Comparison of ENCODE assay signal across 8 mouse cellular contexts in the genomic region with DNA sequence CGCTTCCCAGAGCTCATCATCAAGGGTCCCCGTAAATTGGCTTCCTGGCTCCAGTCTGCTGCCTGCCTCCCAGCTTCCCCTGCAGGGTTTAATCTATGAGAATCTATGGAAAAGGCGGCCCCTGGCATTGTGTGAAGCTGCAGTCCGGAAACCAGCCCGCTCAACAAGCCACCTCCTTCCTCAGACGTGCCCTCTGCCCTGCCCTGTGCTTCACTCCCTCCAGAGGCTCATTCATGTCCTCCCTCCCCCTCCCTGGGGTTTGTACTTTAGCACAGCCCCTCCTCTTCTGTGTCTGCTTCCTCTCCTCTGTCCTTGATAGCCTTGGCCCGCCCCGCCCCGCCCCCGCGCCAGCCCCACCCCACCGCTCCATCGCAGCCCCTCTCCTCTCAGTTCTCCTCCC. TPM values are rescaled to one million over a fixed set of nuclear protein-coding genes. Genes with fewer than 3 reads are reported as not detected.
DNase-seq lines count a peak whose midpoint lies in the region; ATAC-seq and TF ChIP-seq lines count a peak whose summit lies in the region.

No protein-coding gene starts in this region.

- peak overlapping the region; percentile 20 for H3K4me3 ChIP-seq in ES-Bruce4 (ENCODE audit: low read depth, low read length)
- H3K4me3 ChIP-seq in brown adipose tissue, adult 24 weeks (ENCODE audit: insufficient read depth, low read depth, low read length): peak overlapping the region; percentile 34
- peak overlapping the region; percentile 28 for H3K4me3 ChIP-seq in heart, embryonic 11.5 days (ENCODE audit: low read depth, low read length)
- no peak overlapping the region; the same call in 1 of the 2 replicates for H3K4me3 ChIP-seq in kidney, embryonic 14.5 days (ENCODE audit: low read length)

- no peak overlapping the region for H3K27ac ChIP-seq in ES-Bruce4 (ENCODE audit: insufficient read depth, low read length)
- peak overlapping the region; percentile 55 for H3K27ac ChIP-seq in brown adipose tissue, adult 24 weeks (replicated peaks; ENCODE audit: low read depth, low read length)
- H3K27ac ChIP-seq in heart, embryonic 11.5 days (ENCODE audit: low read depth, low read length): peak overlapping the region; percentile 79
- peak overlapping the region; percentile 89 for H3K27ac ChIP-seq in kidney, embryonic 14.5 days (ENCODE audit: low read depth, low read length)

- peak overlapping the region; percentile 64 for H3K4me2 ChIP-seq in heart, embryonic 11.5 days
- H3K4me2 ChIP-seq in kidney, embryonic 14.5 days (replicated peaks; ENCODE audit: low read depth, low read length): peak overlapping the region; percentile 24

- 4% methylated on average over 13 of the region's 13 CpGs for WGBS in heart, embryonic 11.5 days (ENCODE audit: insufficient replicate concordance)
- WGBS in kidney, embryonic 14.5 days: 0% methylated on average over 10 of the region's 13 CpGs

- H3K9ac ChIP-seq in ES-Bruce4 (ENCODE audit: low read depth, poor library complexity, severe bottlenecking): peak overlapping the region; percentile 7; the same call in 1 of the 2 replicates
- H3K9ac ChIP-seq in heart, embryonic 11.5 days (ENCODE audit: low read depth, low read length): peak overlapping the region; percentile 63
- peak overlapping the region; percentile 42; the same call in 1 of the 2 replicates for H3K9ac ChIP-seq in kidney, embryonic 14.5 days (ENCODE audit: low read depth, low read length)

- H3K36me3 ChIP-seq in ES-Bruce4 (ENCODE audit: control insufficient read depth, insufficient read depth, low read length, poor library complexity, severe bottlenecking): no peaks in the 10 kb centered on the region
- no peaks in the 10 kb centered on the region for H3K36me3 ChIP-seq in heart, embryonic 11.5 days (ENCODE audit: control insufficient read depth, insufficient read depth, low read length)
- H3K36me3 ChIP-seq in kidney, embryonic 14.5 days (ENCODE audit: control insufficient read depth, insufficient read depth, low read length): no peaks in the 10 kb centered on the region

- H3K9me3 ChIP-seq in ES-Bruce4 (replicated peaks; ENCODE audit: control insufficient read depth, insufficient read depth, low read length, poor library complexity, severe bottlenecking): no peaks in the 10 kb centered on the region
- H3K9me3 ChIP-seq in heart, embryonic 11.5 days (replicated peaks; ENCODE audit: control insufficient read depth, low read length): no peaks in the 10 kb centered on the region
- no peaks in the 10 kb centered on the region for H3K9me3 ChIP-seq in kidney, embryonic 14.5 days (ENCODE audit: control insufficient read depth, low read length)

- TF ChIP-seq POLR2A in ES-Bruce4 (IDR thresholded peaks at IDR 0.05; ENCODE audit: insufficient read depth, low read length): no peak

- no peak for TF ChIP-seq EP300 in ES-Bruce4 (IDR thresholded peaks at IDR 0.05; ENCODE audit: insufficient read depth, low read depth, low read length)

- H3K4me1 ChIP-seq in ES-Bruce4 (ENCODE audit: control insufficient read depth, insufficient read depth, low read length): peaks cover 3% of the 10 kb centered on the region
- no peaks in the 10 kb centered on the region for H3K4me1 ChIP-seq in brown adipose tissue, adult 24 weeks (ENCODE audit: control insufficient read depth, insufficient read depth, insufficient read length, low read length)
- peaks cover 18% of the 10 kb centered on the region for H3K4me1 ChIP-seq in heart, embryonic 11.5 days (ENCODE audit: control insufficient read depth, insufficient read depth, low read length)
- H3K4me1 ChIP-seq in kidney, embryonic 14.5 days (ENCODE audit: control insufficient read depth, insufficient read depth, low read length): peaks cover 15% of the 10 kb centered on the region

- no peaks in the 10 kb centered on the region for H3K27me3 ChIP-seq in ES-Bruce4 (ENCODE audit: control insufficient read depth, insufficient read depth, low read length, poor library complexity, severe bottlenecking)
- no peaks in the 10 kb centered on the region for H3K27me3 ChIP-seq in heart, embryonic 11.5 days (ENCODE audit: control insufficient read depth, insufficient read depth, low read length)
- no peaks in the 10 kb centered on the region for H3K27me3 ChIP-seq in kidney, embryonic 14.5 days (ENCODE audit: control insufficient read depth, insufficient read depth, low read length)

- peak; percentile 88 for ATAC-seq in heart, embryonic 11.5 days (replicated peaks; ENCODE audit: insufficient number of reproducible peaks, low FRiP score, low TSS enrichment)
- ATAC-seq in kidney, embryonic 14.5 days (ENCODE audit: low FRiP score, low TSS enrichment): peak; percentile 93

- TF ChIP-seq CTCF in ES-Bruce4 (IDR thresholded peaks at IDR 0.05; ENCODE audit: low read depth, low read length): no peak

- peak; percentile 92 for DNase-seq in lung, postnatal 10 days
- DNase-seq in retina, postnatal 1 day: peak; percentile 90
- DNase-seq in layer of hippocampus, postnatal 14 days (ENCODE audit: low spot score in 2 of 2): no peak
- no peak for DNase-seq in layer of hippocampus, adult 9-10 months (ENCODE audit: low spot score)

RNA-seq across cellular contexts. Expression of gene Dgkz, which starts 8.8 kb away (rescaled TPM):
- 28.1 and 29.6 TPM in 2 replicates for polyA plus RNA-seq in ES-Bruce4 (2011; ENCODE audit: insufficient read depth, insufficient read length, low read depth, missing spikeins)
- polyA plus RNA-seq in brown adipose tissue, adult 24 weeks (2012; ENCODE audit: insufficient read depth, insufficient read length, missing spikeins): 8.1 and 11.2 TPM in 2 replicates
- polyA plus RNA-seq in heart, embryonic 11.5 days (2014; fragmentation: Nextera tagmentation; extraction: Ambion mirVana): 42.1 and 49.6 TPM in 2 replicates
- 35.6 and 57.5 TPM in 2 replicates for polyA plus RNA-seq in kidney, embryonic 14.5 days (2014; fragmentation: Nextera tagmentation; extraction: Ambion mirVana)
- total RNA-seq in layer of hippocampus, postnatal 14 days (2021): 100 to 1,000 TPM; 391 to 416 TPM

RNA-seq across cellular contexts. Expression of gene Gm9821, which starts 38.9 kb away (rescaled TPM):
- polyA plus RNA-seq in ES-Bruce4 (2011; ENCODE audit: insufficient read depth, insufficient read length, low read depth, missing spikeins): not detected in 2 replicates
- polyA plus RNA-seq in brown adipose tissue, adult 24 weeks (2012; ENCODE audit: insufficient read depth, insufficient read length, missing spikeins): not detected in 2 replicates
- polyA plus RNA-seq in heart, embryonic 11.5 days (2014; fragmentation: Nextera tagmentation; extraction: Ambion mirVana): 1.8 and 2.8 TPM in 2 replicates
- 0.31 and 0.49 TPM in 2 replicates for polyA plus RNA-seq in kidney, embryonic 14.5 days (2014; fragmentation: Nextera tagmentation; extraction: Ambion mirVana)
- total RNA-seq in layer of hippocampus, postnatal 14 days (2021): not detected

RNA-seq across cellular contexts. Expression of gene Creb3l1, which starts 39.9 kb away (rescaled TPM):
- polyA plus RNA-seq in ES-Bruce4 (2011; ENCODE audit: insufficient read depth, insufficient read length, low read depth, missing spikeins): 10.5 and 10.9 TPM in 2 replicates
- 4.5 and 5.6 TPM in 2 replicates for polyA plus RNA-seq in brown adipose tissue, adult 24 weeks (2012; ENCODE audit: insufficient read depth, insufficient read length, missing spikeins)
- 8.2 TPM in 2 replicates for polyA plus RNA-seq in heart, embryonic 11.5 days (2014; fragmentation: Nextera tagmentation; extraction: Ambion mirVana)
- 11.1 and 15.0 TPM in 2 replicates for polyA plus RNA-seq in kidney, embryonic 14.5 days (2014; fragmentation: Nextera tagmentation; extraction: Ambion mirVana)
- total RNA-seq in layer of hippocampus, postnatal 14 days (2021): 1 to 10 TPM; 5.9 to 8.0 TPM

RNA-seq across cellular contexts. Expression of gene Mdk, which starts 52.3 kb away (rescaled TPM):
- 156 and 167 TPM in 2 replicates for polyA plus RNA-seq in ES-Bruce4 (2011; ENCODE audit: insufficient read depth, insufficient read length, low read depth, missing spikeins)
- polyA plus RNA-seq in brown adipose tissue, adult 24 weeks (2012; ENCODE audit: insufficient read depth, insufficient read length, missing spikeins): 1.8 TPM in 1 of 2 replicates, not detected in the other
- 842 and 965 TPM in 2 replicates for polyA plus RNA-seq in heart, embryonic 11.5 days (2014; fragmentation: Nextera tagmentation; extraction: Ambion mirVana)
- 1,361 and 1,922 TPM in 2 replicates for polyA plus RNA-seq in kidney, embryonic 14.5 days (2014; fragmentation: Nextera tagmentation; extraction: Ambion mirVana)
- 10 to 100 TPM; 39.5 to 40.9 TPM for total RNA-seq in layer of hippocampus, postnatal 14 days (2021)

RNA-seq across cellular contexts. Expression of gene Chrm4, which starts 57.4 kb away (rescaled TPM):
- polyA plus RNA-seq in ES-Bruce4 (2011; ENCODE audit: insufficient read depth, insufficient read length, low read depth, missing spikeins): 0.78 and 0.97 TPM in 2 replicates
- polyA plus RNA-seq in brown adipose tissue, adult 24 weeks (2012; ENCODE audit: insufficient read depth, insufficient read length, missing spikeins): not detected in 2 replicates
- not detected in 2 replicates for polyA plus RNA-seq in heart, embryonic 11.5 days (2014; fragmentation: Nextera tagmentation; extraction: Ambion mirVana)
- not detected in 2 replicates for polyA plus RNA-seq in kidney, embryonic 14.5 days (2014; fragmentation: Nextera tagmentation; extraction: Ambion mirVana)
- 10 to 100 TPM; 15.1 to 21.2 TPM for total RNA-seq in layer of hippocampus, postnatal 14 days (2021)

Comparison
In these comparisons a context has a peak if more than half of its experiments do, and no peak if none do; other contexts are left out.
1. H3K9ac ChIP-seq: peak in every context shown above with its lines; median percentile 63 in heart, embryonic 11.5 days; 42 in kidney, embryonic 14.5 days; 7 in ES-Bruce4.
2. DNase-seq: peak in lung, postnatal 10 days (single experiment) and retina, postnatal 1 day (single experiment); none in layer of hippocampus, postnatal 14 days (0 of 2) and layer of hippocampus, adult 9-10 months (single experiment).